Mouse (Mus musculus): Measurements from ENCODE around the gene Pik3cg. TPM values are rescaled to one million over a fixed set of nuclear protein-coding genes. Genes with fewer than 3 reads are reported as not detected.

The Pik3cg gene
- polyA plus RNA-seq, 1 experiment: not detected

- Histone ChIP-seq H3K79me2 (ENCODE audit: control insufficient read depth, insufficient read depth) (no peaks in the 10 kb centered on the region), H3K4me3 (no peak overlapping the region), H3ac (ENCODE audit: control insufficient read depth, insufficient read length) (no peak overlapping the region), H3K27me3 (ENCODE audit: control insufficient read depth, insufficient read depth, insufficient read length) (peaks cover 7% of the 10 kb centered on the region), H3K36me3 (ENCODE audit: control insufficient read depth, insufficient read depth) (no peaks in the 10 kb centered on the region), H3K4me2 (ENCODE audit: low read depth) (no peak overlapping the region)
- TF ChIP-seq TCF3 (IDR thresholded peaks at IDR 0.05; ENCODE audit: insufficient read length, low read depth) (no peak), CEBPB (IDR thresholded peaks at IDR 0.05; ENCODE audit: insufficient read depth, poor library complexity, severe bottlenecking) (no peak), POLR2A (IDR thresholded peaks at IDR 0.05; ENCODE audit: insufficient read length, low read depth) (no peak), REST (IDR thresholded peaks at IDR 0.05; ENCODE audit: insufficient read depth, insufficient read length) (no peak), E2F4 (IDR thresholded peaks at IDR 0.05; ENCODE audit: insufficient read depth) (no peak), MYOD1 (IDR thresholded peaks at IDR 0.05; ENCODE audit: control insufficient read depth in 1 of 3, insufficient read length in 2 of 3, low read depth in 2 of 3) (no peak), TCF12 (IDR thresholded peaks at IDR 0.05; ENCODE audit: insufficient read depth, poor library complexity, severe bottlenecking) (no peak), SRF (IDR thresholded peaks at IDR 0.05; ENCODE audit: control insufficient read depth, insufficient read length, low read depth) (no peak)
Observed at GRCm38 (mm10) chr12:32169164-32169563, 39.3 kb downstream of the Pik3cg start.

- H3K4me2 ChIP-seq (ENCODE audit: low read depth): no peak overlapping the region
- H3ac ChIP-seq (ENCODE audit: control insufficient read depth, insufficient read length): no peak overlapping the region
- no peaks in the 10 kb centered on the region for H3K36me3 ChIP-seq (ENCODE audit: control insufficient read depth, insufficient read depth)
- no peaks in the 10 kb centered on the region for H3K79me2 ChIP-seq (ENCODE audit: control insufficient read depth, insufficient read depth)
- TF ChIP-seq CEBPB (IDR thresholded peaks at IDR 0.05; ENCODE audit: insufficient read depth, poor library complexity, severe bottlenecking) (no peak), SRF (IDR thresholded peaks at IDR 0.05; ENCODE audit: control insufficient read depth, insufficient read length, low read depth) (no peak), TCF3 (IDR thresholded peaks at IDR 0.05; ENCODE audit: insufficient read length, low read depth) (no peak), POLR2A (IDR thresholded peaks at IDR 0.05; ENCODE audit: insufficient read length, low read depth) (no peak), MAX (IDR thresholded peaks at IDR 0.05; ENCODE audit: low read depth) (no peak), POLR2AphosphoS2 (IDR thresholded peaks at IDR 0.05; ENCODE audit: insufficient read length, low read depth) (no peak), REST (IDR thresholded peaks at IDR 0.05; ENCODE audit: insufficient read depth, insufficient read length) (no peak), E2F4 (IDR thresholded peaks at IDR 0.05; ENCODE audit: insufficient read depth) (no peak), TCF12 (IDR thresholded peaks at IDR 0.05; ENCODE audit: insufficient read depth, poor library complexity, severe bottlenecking) (no peak), MYOD1 (IDR thresholded peaks at IDR 0.05; ENCODE audit: control insufficient read depth in 1 of 3, insufficient read length in 2 of 3, low read depth in 2 of 3) (no peak), USF1 (IDR thresholded peaks at IDR 0.05; ENCODE audit: low read depth) (no peak), MYOG (IDR thresholded peaks at IDR 0.05; ENCODE audit: control insufficient read depth in 1 of 3, insufficient read depth in 1 of 3, insufficient read length in 2 of 3, low read depth in 2 of 3) (no peak)
- no peak overlapping the region for H3K4me3 ChIP-seq
- peaks cover 5% of the 10 kb centered on the region for H3K27me3 ChIP-seq (ENCODE audit: control insufficient read depth, insufficient read depth, insufficient read length)
Observed at GRCm38 (mm10) chr12:32168751-32169150, 39.7 kb downstream of the Pik3cg start.

- TF ChIP-seq E2F4 (IDR thresholded peaks at IDR 0.05; ENCODE audit: insufficient read depth) (no peak), POLR2AphosphoS2 (IDR thresholded peaks at IDR 0.05; ENCODE audit: insufficient read length, low read depth) (no peak), SRF (IDR thresholded peaks at IDR 0.05; ENCODE audit: control insufficient read depth, insufficient read length, low read depth) (no peak), CEBPB (IDR thresholded peaks at IDR 0.05; ENCODE audit: insufficient read depth, poor library complexity, severe bottlenecking) (no peak), POLR2A (IDR thresholded peaks at IDR 0.05; ENCODE audit: insufficient read length, low read depth) (no peak), REST (IDR thresholded peaks at IDR 0.05; ENCODE audit: insufficient read depth, insufficient read length) (no peak), MYOG (IDR thresholded peaks at IDR 0.05; ENCODE audit: control insufficient read depth in 1 of 3, insufficient read depth in 1 of 3, insufficient read length in 2 of 3, low read depth in 2 of 3) (no peak), TCF12 (IDR thresholded peaks at IDR 0.05; ENCODE audit: insufficient read depth, poor library complexity, severe bottlenecking) (no peak), TCF3 (IDR thresholded peaks at IDR 0.05; ENCODE audit: insufficient read length, low read depth) (no peak)
- Histone ChIP-seq H3ac (ENCODE audit: control insufficient read depth, insufficient read length) (no peak overlapping the region), H3K27me3 (ENCODE audit: control insufficient read depth, insufficient read depth, insufficient read length) (peaks cover 6% of the 10 kb centered on the region), H3K4me3 (no peak overlapping the region), H3K79me2 (ENCODE audit: control insufficient read depth, insufficient read depth) (no peaks in the 10 kb centered on the region), H3K4me2 (ENCODE audit: low read depth) (no peak overlapping the region), H3K36me3 (ENCODE audit: control insufficient read depth, insufficient read depth) (no peaks in the 10 kb centered on the region)
Observed at GRCm38 (mm10) chr12:32163706-32164105, 44.8 kb downstream of the Pik3cg start.

- no peak overlapping the region for H3K4me3 ChIP-seq
- peaks cover 6% of the 10 kb centered on the region for H3K27me3 ChIP-seq (ENCODE audit: control insufficient read depth, insufficient read depth, insufficient read length)
- H3K4me2 ChIP-seq (ENCODE audit: low read depth): no peak overlapping the region
- no peaks in the 10 kb centered on the region for H3K36me3 ChIP-seq (ENCODE audit: control insufficient read depth, insufficient read depth)
- TF ChIP-seq USF1 (IDR thresholded peaks at IDR 0.05; ENCODE audit: low read depth) (no peak), TCF12 (IDR thresholded peaks at IDR 0.05; ENCODE audit: insufficient read depth, poor library complexity, severe bottlenecking) (no peak), POLR2AphosphoS2 (IDR thresholded peaks at IDR 0.05; ENCODE audit: insufficient read length, low read depth) (no peak), POLR2A (IDR thresholded peaks at IDR 0.05; ENCODE audit: insufficient read length, low read depth) (no peak), CEBPB (IDR thresholded peaks at IDR 0.05; ENCODE audit: insufficient read depth, poor library complexity, severe bottlenecking) (no peak), MYOD1 (IDR thresholded peaks at IDR 0.05; ENCODE audit: control insufficient read depth in 1 of 3, insufficient read length in 2 of 3, low read depth in 2 of 3) (no peak), REST (IDR thresholded peaks at IDR 0.05; ENCODE audit: insufficient read depth, insufficient read length) (no peak), MYOG (IDR thresholded peaks at IDR 0.05; ENCODE audit: control insufficient read depth in 1 of 3, insufficient read depth in 1 of 3, insufficient read length in 2 of 3, low read depth in 2 of 3) (no peak), MAX (IDR thresholded peaks at IDR 0.05; ENCODE audit: low read depth) (no peak), E2F4 (IDR thresholded peaks at IDR 0.05; ENCODE audit: insufficient read depth) (no peak), TCF3 (IDR thresholded peaks at IDR 0.05; ENCODE audit: insufficient read length, low read depth) (no peak), SRF (IDR thresholded peaks at IDR 0.05; ENCODE audit: control insufficient read depth, insufficient read length, low read depth) (no peak)
- H3K79me2 ChIP-seq (ENCODE audit: control insufficient read depth, insufficient read depth): no peaks in the 10 kb centered on the region
- H3ac ChIP-seq (ENCODE audit: control insufficient read depth, insufficient read length): no peak overlapping the region
Observed at GRCm38 (mm10) chr12:32158757-32159156, 49.7 kb downstream of the Pik3cg start.

GRCm38 (mm10) chr12:32146606-32147005, 61.9 kb downstream of the Pik3cg start:
- TF ChIP-seq USF1 (IDR thresholded peaks at IDR 0.05; ENCODE audit: low read depth): no peak
- TF ChIP-seq SRF (IDR thresholded peaks at IDR 0.05; ENCODE audit: control insufficient read depth, insufficient read length, low read depth): no peak
- TF ChIP-seq POLR2AphosphoS2 (IDR thresholded peaks at IDR 0.05; ENCODE audit: insufficient read length, low read depth): no peak
- TF ChIP-seq MAX (IDR thresholded peaks at IDR 0.05; ENCODE audit: low read depth): no peak
- TF ChIP-seq E2F4 (IDR thresholded peaks at IDR 0.05; ENCODE audit: insufficient read depth): no peak
- no peak for TF ChIP-seq MYOG (IDR thresholded peaks at IDR 0.05; ENCODE audit: control insufficient read depth in 1 of 3, insufficient read depth in 1 of 3, insufficient read length in 2 of 3, low read depth in 2 of 3)
- no peak for TF ChIP-seq MYOD1 (IDR thresholded peaks at IDR 0.05; ENCODE audit: control insufficient read depth in 1 of 3, insufficient read length in 2 of 3, low read depth in 2 of 3)
- TF ChIP-seq TCF3 (IDR thresholded peaks at IDR 0.05; ENCODE audit: insufficient read length, low read depth): no peak
- no peak for TF ChIP-seq POLR2A (IDR thresholded peaks at IDR 0.05; ENCODE audit: insufficient read length, low read depth)
- Histone ChIP-seq H3K4me2 (ENCODE audit: low read depth) (no peak overlapping the region), H3K27me3 (ENCODE audit: control insufficient read depth, insufficient read depth, insufficient read length) (no peaks in the 10 kb centered on the region), H3K79me2 (ENCODE audit: control insufficient read depth, insufficient read depth) (no peaks in the 10 kb centered on the region), H3ac (ENCODE audit: control insufficient read depth, insufficient read length) (no peak overlapping the region), H3K4me3 (no peak overlapping the region), H3K36me3 (ENCODE audit: control insufficient read depth, insufficient read depth) (no peaks in the 10 kb centered on the region)

Data from myocyte (in vitro differentiated cells).